Mouse (Mus musculus): ENCODE measurements around the gene Zfp949.

DNA sequence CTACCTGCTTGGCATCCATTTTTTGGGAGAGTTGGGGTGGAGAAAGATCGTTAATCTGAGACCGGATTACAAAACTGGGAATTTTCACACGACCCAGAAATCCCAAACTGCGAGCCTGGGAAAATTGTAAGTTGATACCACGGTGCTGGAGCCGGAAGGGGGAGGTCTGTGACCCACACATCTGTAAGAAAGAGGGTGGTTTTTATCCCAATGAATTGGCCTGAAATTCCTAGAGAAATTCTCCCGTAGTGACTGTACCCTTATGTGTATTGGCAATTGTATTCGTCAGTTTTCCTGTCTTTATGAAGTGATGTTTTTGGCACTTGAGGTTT is 760 bp downstream of the Zfp949 start:
- TF ChIP-seq POLR2A (IDR thresholded peaks at IDR 0.05; ENCODE audit: borderline replicate concordance, low read depth, low read length) (no peak), CTCF (IDR thresholded peaks at IDR 0.05; ENCODE audit: low read depth, low read length) (no peak)

Measured in bone marrow macrophage, adult 2 months (primary cell).